Mouse (Mus musculus) v-Abl transformed pro-B cells (cell line): ENCODE results near the gene Morn3.

ENCODE experiments used
- in situ Hi-C, 2 experiments: fragments of 400-800 bp; cut with MboI; formaldehyde crosslinking; loops; one replicate each; pipeline ENCODE4 v1.15.1; 2025; ENCODE audit not compliant: unreplicated experiment in 2 of 2

Gene Morn3

GRCm38 (mm10) chr5:123005716-123006592 is 40.9 kb downstream of the Morn3 start:
- in situ Hi-C loops: loop anchor here in 1 of 2 experiments (5.0 kb wide), 1 partner anchor 39 kb away; no protein-coding TSS in a partner anchor

GRCm38 (mm10) chr5:123000901-123001300 is 45.9 kb downstream of the Morn3 start:
- in situ Hi-C loops: no loop called here

GRCm38 (mm10) chr5:122997205-122998204 is 49.3 kb downstream of the Morn3 start:
- in situ Hi-C loops: no loop called here

- in situ Hi-C loops: no loop called here
These were observed 51.9 kb downstream of the Morn3 start for GRCm38 (mm10) chr5:122994910-122995309.

- in situ Hi-C loops: no loop called here
These were observed 52.4 kb downstream of the Morn3 start for GRCm38 (mm10) chr5:122994303-122994846.

GRCm38 (mm10) chr5:122993811-122994210 is 53.0 kb downstream of the Morn3 start:
- in situ Hi-C loops: no loop called here

- in situ Hi-C loops: no loop called here
These were observed 55.3 kb downstream of the Morn3 start for GRCm38 (mm10) chr5:122991350-122992004.

- in situ Hi-C loops: no loop called here
These were observed 56.2 kb downstream of the Morn3 start for GRCm38 (mm10) chr5:122990411-122991160.

GRCm38 (mm10) chr5:122989551-122990330 is 57.1 kb downstream of the Morn3 start, which contains the start of gene Kdm2b:
Kdm2b (minus strand) TSS chr5:122989823.
- in situ Hi-C loops: no loop called here

- in situ Hi-C loops: no loop called here
These were observed 57.8 kb downstream of the Morn3 start for GRCm38 (mm10) chr5:122989001-122989525.

GRCm38 (mm10) chr5:122988021-122988751 is 58.6 kb downstream of the Morn3 start:
- in situ Hi-C loops: no loop called here

GRCm38 (mm10) chr5:122987211-122988020 is 59.4 kb downstream of the Morn3 start:
- in situ Hi-C loops: no loop called here

- in situ Hi-C loops: no loop called here
These were observed 60.7 kb downstream of the Morn3 start for GRCm38 (mm10) chr5:122986091-122986493.
